Mouse (Mus musculus): ENCODE measurements around the gene Nell1.

Nell1 gene

GRCm38 (mm10) chr7:50549572-50549971, 574.9 kb downstream of the Nell1 start:
- DNase-seq (ENCODE audit: low spot score): no peak

- no peak for DNase-seq (ENCODE audit: low spot score)
These were observed 576.8 kb downstream of the Nell1 start for GRCm38 (mm10) chr7:50551426-50551825.

GRCm38 (mm10) chr7:50562708-50563107, 588.0 kb downstream of the Nell1 start:
- no peak for DNase-seq (ENCODE audit: low spot score)

GRCm38 (mm10) chr7:50573841-50574240, 599.2 kb downstream of the Nell1 start:
- no peak for DNase-seq (ENCODE audit: low spot score)

GRCm38 (mm10) chr7:50588642-50589424, 614.2 kb downstream of the Nell1 start:
- no peak for DNase-seq (ENCODE audit: low spot score)

- no peak for DNase-seq (ENCODE audit: low spot score)
These were observed 624.2 kb downstream of the Nell1 start, which contains the start of gene 4933405O20Rik for GRCm38 (mm10) chr7:50598890-50599289. 4933405O20Rik (plus strand) TSS chr7:50599190.

GRCm38 (mm10) chr7:50614101-50614500, 639.4 kb downstream of the Nell1 start:
- DNase-seq (ENCODE audit: low spot score): no peak

- DNase-seq (ENCODE audit: low spot score): no peak
These were observed 654.5 kb downstream of the Nell1 start for GRCm38 (mm10) chr7:50629186-50629585.

GRCm38 (mm10) chr7:50633147-50633546, 658.5 kb downstream of the Nell1 start:
- DNase-seq (ENCODE audit: low spot score): no peak

- DNase-seq (ENCODE audit: low spot score): no peak
These were observed 697.6 kb downstream of the Nell1 start for GRCm38 (mm10) chr7:50672266-50672665.

GRCm38 (mm10) chr7:50675444-50675843, 700.8 kb downstream of the Nell1 start:
- no peak for DNase-seq (ENCODE audit: low spot score)

GRCm38 (mm10) chr7:50677511-50677910, 702.8 kb downstream of the Nell1 start:
- DNase-seq (ENCODE audit: low spot score): no peak

GRCm38 (mm10) chr7:50686337-50686736, 711.7 kb downstream of the Nell1 start:
- DNase-seq (ENCODE audit: low spot score): no peak

- DNase-seq (ENCODE audit: low spot score): no peak
These were observed 750.5 kb downstream of the Nell1 start for GRCm38 (mm10) chr7:50725166-50725565.

- DNase-seq (ENCODE audit: low spot score): no peak
These were observed 756.3 kb downstream of the Nell1 start for GRCm38 (mm10) chr7:50730951-50731350.

- DNase-seq (ENCODE audit: low spot score): no peak
These were observed 780.9 kb downstream of the Nell1 start for GRCm38 (mm10) chr7:50755516-50755915.

- DNase-seq (ENCODE audit: low spot score): no peak
These were observed 781.7 kb downstream of the Nell1 start for GRCm38 (mm10) chr7:50756409-50756808.

GRCm38 (mm10) chr7:50773516-50773915, 798.9 kb downstream of the Nell1 start:
- no peak for DNase-seq (ENCODE audit: low spot score)

GRCm38 (mm10) chr7:50781105-50781504, 806.4 kb downstream of the Nell1 start:
- DNase-seq (ENCODE audit: low spot score): no peak

GRCm38 (mm10) chr7:50783652-50784051, 809.0 kb downstream of the Nell1 start:
- no peak for DNase-seq (ENCODE audit: low spot score)

GRCm38 (mm10) chr7:50826180-50826579, 851.5 kb downstream of the Nell1 start:
- no peak for DNase-seq (ENCODE audit: low spot score)

- no peak for DNase-seq (ENCODE audit: low spot score)
These were observed 858.1 kb downstream of the Nell1 start for GRCm38 (mm10) chr7:50832799-50833198.

GRCm38 (mm10) chr7:50842646-50843045, 868.0 kb downstream of the Nell1 start:
- no peak for DNase-seq (ENCODE audit: low spot score)

GRCm38 (mm10) chr7:50847921-50848320, 873.3 kb downstream of the Nell1 start:
- no peak for DNase-seq (ENCODE audit: low spot score)

All from adipocyte (in vitro differentiated cells).